Mouse (Mus musculus) adrenal gland, adult (tissue): ENCODE data around the gene Olfr113.
A peak's percentile ranks its signal among the peaks of the same experiment; 100 is the strongest.
"Not testable (repeated sequence)": the region's sequence is repeated elsewhere in the genome, so short reads cannot be mapped to it uniquely, and the experiment has no call there.

Source experiments
- DNase-seq, 2 experiments: peaks; one replicate each; pipeline ENCODE4 v3.0.0; 2022 to 2023; ENCODE audit warnings: low spot score in 1 of 2; ENCODE audit not compliant: inconsistent age in 2 of 2

The Olfr113 gene

DNA sequence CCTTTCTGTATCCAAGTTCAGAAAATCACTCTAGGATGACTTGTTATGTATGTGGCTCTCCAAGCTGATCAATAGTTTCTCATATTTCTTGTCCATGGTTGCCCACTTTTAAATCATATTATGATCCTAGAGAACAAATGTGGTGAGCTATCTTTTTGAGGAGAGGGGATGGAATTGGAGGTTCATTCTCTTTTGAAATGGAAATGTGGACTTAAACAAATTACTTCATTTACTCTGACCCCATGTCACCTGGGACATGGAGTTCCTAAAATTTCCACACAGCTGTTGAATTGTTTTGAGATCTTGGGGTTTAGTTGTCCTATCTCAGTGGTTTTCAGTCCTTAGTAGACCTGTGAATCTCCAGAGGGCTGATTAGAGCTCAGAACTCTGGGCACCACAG is at the start of gene Olfr113:
TSS of gene Olfr113 (minus strand) at position 101 of the 400 bp plus-strand sequence.
- DNase-seq, result no peak

DNA sequence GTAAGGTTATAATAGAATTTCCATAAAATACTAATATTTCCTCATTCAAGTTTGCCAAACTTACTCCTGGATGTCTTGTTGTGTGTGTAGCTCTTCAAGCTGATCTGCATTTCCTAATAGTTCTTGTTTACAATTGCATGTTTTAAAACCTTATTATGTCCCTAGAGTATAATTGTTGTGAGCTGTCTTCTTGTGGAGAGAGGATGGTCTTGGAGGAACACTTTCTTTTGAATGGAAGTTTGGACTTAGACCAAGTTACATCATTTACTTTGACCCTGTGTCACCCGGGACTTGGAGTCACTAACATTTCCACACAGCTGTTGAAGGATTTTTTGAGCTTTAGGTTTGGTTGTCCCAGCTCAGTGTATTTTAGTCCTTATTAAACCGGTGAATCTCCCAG is 49.5 kb upstream of the Olfr113 start, which contains the start of the genes Olfr115 and Olfr116:
TSS of gene Olfr115 (minus strand) at position 101 of the 400 bp plus-strand sequence.
TSS of gene Olfr116 (minus strand) at position 191 of the 400 bp plus-strand sequence.
- no peak for DNase-seq

DNA sequence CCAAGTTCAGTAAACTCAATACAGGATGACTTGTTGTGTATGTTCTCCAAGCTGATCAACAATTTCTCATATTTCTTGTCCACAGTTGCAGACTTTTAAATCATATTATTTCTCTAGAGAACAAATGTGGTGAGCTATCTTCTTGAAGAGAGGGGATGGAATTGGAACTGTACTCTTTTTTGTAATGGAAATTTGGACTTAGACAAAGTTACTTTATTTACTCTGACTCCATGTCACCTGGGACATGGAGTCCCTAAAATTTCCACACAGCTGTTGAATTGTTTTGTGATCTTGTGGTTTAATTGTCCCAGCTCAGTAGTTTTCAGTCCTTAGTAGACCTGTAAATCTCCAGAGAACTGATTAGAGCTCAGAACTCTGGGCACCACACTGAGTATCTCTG is 15.2 kb upstream of the Olfr113 start, which contains the start of gene Olfr114:
TSS of gene Olfr114 (minus strand) at position 101 of the 400 bp plus-strand sequence.
- DNase-seq, result no peak

DNA sequence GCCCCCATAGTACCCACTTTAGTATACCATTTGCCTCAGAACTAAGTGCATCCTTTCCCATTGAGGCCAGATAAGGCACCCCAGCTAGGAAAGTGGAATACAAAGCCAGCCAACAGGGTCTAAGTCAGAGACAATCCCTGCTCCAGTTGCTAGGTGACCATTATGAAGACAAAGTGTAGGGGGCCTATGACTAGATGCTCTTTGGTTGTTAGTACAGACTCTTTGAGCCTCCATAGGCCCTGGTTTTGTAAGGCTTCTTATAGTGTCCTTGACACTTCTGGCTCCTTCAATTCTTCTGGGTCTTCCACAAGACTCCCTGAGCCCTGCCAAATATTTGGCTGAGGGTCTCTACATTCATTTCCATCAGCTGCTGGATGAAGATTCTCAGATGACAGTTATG is 8.1 kb downstream of the Olfr113 start, which contains the start of gene Olfr112:
TSS of gene Olfr112 (minus strand) at position 101 of the 400 bp plus-strand sequence.
- no peak for DNase-seq

DNA sequence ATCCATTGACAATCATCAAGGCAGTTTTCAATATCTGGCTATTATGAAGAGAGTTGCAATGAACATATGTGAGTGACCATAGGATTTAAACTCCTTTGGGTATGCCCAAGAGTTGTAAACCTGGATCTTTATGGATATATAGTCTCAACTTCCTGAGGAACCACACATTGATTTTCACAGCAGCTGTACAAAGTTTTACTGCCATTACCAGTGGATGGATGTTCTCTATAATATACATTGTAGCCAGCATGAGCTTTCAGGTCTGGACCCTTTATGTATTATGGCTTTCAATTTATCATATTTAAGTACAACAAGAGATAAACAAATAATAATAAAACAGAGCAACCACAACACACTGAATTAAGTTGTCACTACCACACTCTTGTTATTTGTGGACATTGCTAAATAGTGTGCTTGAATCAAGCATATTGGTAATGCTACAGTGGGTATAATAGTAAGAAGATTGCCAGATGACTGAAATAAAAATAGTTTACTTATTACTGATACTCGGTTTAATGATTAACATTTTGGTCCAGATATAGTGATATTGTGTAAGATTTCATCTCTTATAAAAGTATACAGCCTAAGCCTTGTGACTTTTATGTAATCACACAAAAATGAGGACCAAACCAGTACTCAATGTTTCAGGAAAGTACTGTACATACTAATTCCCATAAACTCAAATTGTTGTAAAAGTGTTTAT is 18.4 kb downstream of the Olfr113 start:
- DNase-seq, result no peak

DNA sequence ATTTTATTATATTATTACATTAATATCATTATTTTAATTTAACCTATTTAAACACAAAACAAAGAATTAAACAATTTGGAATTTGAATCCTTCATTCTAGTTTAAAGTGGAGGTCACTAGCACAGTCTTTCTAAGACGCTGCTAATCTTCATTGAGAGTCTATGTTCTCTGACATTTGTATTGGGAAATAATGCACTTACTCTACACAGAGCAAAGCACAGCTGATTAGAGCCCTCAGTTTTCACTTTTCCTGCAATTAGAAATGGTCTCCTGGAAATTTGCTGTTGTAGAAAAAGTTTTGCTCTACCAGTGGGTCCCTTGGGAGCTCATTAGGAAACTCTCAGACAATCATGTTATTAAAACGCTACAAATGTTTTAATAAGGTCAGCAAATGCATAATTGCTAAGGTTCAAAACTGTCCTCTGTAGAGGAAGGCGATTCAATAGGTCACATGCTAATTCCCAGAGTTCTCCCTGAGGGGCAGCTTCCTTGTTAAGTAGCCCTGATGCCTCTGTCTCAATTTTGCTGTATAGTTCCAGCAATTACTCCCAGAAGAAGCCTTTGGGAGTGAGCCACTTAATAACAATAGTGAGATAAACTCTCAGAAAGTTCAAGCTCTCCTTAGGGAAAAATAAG is 33.5 kb downstream of the Olfr113 start:
- DNase-seq, result no peak

DNA sequence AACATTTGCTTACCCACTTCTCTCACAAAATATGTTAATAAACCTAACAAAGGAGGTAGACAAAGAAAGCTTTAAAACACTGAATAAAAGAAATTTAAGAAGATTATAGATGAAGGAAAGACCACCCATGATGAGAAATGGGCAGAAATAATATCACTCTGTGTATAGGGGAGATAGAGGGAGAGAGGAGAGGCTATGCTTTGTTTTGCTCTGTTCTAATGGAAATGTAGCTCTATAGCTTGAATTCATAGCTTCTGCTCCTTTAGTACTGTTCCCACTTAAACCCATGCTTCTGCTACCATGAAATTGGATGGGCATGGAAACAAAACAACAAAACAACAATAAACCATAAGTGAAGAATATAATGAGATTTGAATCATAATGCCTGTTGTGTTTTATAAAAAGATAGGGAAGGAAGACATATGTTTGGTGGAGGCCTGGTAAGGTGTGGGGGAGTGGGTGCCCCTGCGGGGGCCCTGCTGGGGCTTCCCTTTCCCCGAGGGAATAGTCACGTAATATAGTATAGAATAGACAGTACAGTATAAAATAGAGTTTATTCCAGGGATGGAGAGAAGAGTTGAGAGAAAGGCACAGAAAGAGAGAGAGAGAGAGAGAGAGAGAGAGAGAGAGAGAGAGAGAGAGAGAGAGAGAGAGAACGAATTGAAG is 35.9 kb downstream of the Olfr113 start:
- no peak for DNase-seq

DNA sequence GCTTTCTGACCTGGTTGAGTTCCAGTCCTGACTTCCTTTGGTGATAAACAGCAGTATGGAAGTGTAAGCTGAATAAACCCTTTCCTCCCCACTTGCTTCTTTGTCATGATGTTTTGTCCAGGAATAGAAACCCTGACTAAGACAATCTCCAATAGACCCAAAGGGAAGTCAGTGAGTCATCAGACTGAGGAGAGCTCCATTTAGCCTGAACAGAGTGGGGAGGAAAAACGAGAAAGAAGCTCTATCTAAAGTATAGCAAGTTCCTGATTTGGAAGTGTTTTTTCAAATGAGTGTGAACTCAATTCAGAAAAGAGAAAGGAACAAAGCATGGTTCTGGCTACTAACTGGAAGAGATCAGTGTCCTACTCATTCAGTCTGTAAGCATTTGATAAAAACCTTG is 39.0 kb downstream of the Olfr113 start:
- DNase-seq, result not testable (repeated sequence)

DNA sequence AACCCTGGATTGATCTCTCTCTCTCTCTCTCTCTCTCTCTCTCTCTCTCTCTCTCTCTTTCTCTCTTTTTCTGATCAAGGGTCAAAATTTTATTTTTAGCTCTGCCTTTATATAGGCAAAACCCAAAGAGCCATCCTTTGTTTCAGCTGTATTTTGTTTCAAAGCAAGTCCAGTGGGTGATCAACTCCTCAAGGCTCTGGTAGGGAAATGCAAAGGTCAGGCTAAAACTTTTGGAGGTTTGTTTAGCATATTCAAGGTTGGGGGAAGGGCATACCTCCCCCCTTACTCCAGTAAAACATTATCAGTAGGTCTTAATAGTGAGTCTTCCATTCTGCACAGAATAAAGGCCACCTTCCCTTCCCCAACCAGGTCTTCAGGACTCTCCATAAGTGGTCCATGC is 42.3 kb downstream of the Olfr113 start:
- DNase-seq, result no peak

DNA sequence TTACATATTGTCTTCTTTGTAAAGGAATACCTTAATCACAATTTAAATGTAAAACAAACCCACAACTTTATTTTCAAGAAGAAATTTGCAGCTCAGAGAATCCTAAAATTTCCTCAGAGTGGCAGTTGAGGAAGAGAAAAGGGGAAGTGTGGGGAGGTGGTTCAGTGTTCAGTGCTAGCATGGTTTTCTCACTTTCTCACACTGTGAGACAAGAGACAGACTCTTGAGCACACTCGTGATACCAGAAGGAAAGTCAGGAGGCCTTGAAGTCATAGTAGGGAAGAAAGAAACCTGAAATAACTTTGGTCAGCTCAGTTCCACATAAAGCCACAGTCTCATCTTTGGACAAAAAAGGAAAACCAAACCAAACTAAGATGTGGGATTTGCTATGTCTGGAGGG is 52.0 kb downstream of the Olfr113 start:
- DNase-seq, result peak in 1 of 2 experiments; percentile 20

DNA sequence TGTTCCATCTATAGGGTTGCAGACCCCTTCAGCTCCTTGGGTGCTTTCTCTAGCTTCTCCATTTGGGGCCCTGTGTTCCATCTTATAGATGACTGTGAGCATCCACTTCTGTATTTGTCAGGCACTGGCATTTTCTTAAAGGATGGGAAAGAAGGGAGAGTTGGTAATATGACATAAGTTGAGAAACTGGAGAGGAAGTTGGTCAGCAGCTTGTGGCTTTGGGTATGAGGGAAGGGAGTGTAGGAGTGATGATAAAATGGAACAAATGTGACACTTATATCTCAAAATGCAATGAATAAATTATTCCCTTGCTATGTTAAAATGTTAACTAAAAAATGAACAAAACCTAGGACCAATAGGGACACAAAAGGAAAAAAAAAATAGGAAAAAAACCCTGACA is 52.9 kb downstream of the Olfr113 start:
- peak in 1 of 2 experiments; percentile 18 for DNase-seq
